Mouse (Mus musculus): ENCODE results near the gene Msrb3.
"Not testable (repeated sequence)": the region's sequence is repeated elsewhere in the genome, so short reads cannot be mapped to it uniquely, and the experiment has no call there.

Gene Msrb3

GRCm38 (mm10) chr10:120763656-120764466, 135.0 kb downstream of the Msrb3 start:
- in situ Hi-C loops (cut with MboI; ENCODE audit: unreplicated experiment in 2 of 2) = no loop called here

GRCm38 (mm10) chr10:120762958-120763357, 135.9 kb downstream of the Msrb3 start:
- in situ Hi-C loops (cut with MboI; ENCODE audit: unreplicated experiment in 2 of 2) = no loop called here

- in situ Hi-C loops (cut with MboI; ENCODE audit: unreplicated experiment in 2 of 2) = no loop called here
Observed at GRCm38 (mm10) chr10:120760679-120761078, 138.2 kb downstream of the Msrb3 start.

GRCm38 (mm10) chr10:120759883-120760282, 139.0 kb downstream of the Msrb3 start:
- in situ Hi-C loops (cut with MboI; ENCODE audit: unreplicated experiment in 2 of 2) = no loop called here

- in situ Hi-C loops (cut with MboI; ENCODE audit: unreplicated experiment in 2 of 2) = no loop called here
Observed at GRCm38 (mm10) chr10:120752454-120752853, 146.4 kb downstream of the Msrb3 start.

- in situ Hi-C loops (cut with MboI; ENCODE audit: unreplicated experiment in 2 of 2) = no loop called here
Observed at GRCm38 (mm10) chr10:120751821-120752261, 147.1 kb downstream of the Msrb3 start.

GRCm38 (mm10) chr10:120751295-120751722, 147.6 kb downstream of the Msrb3 start:
- in situ Hi-C loops (cut with MboI; ENCODE audit: unreplicated experiment in 2 of 2) = no loop called here

GRCm38 (mm10) chr10:120749556-120749955, 149.3 kb downstream of the Msrb3 start:
- in situ Hi-C loops (cut with MboI; ENCODE audit: unreplicated experiment in 2 of 2) = not testable (repeated sequence)

GRCm38 (mm10) chr10:120748156-120748555, 150.7 kb downstream of the Msrb3 start:
- in situ Hi-C loops (cut with MboI; ENCODE audit: unreplicated experiment in 2 of 2) = no loop called here

GRCm38 (mm10) chr10:120745138-120745856, 153.6 kb downstream of the Msrb3 start:
- in situ Hi-C loops (cut with MboI; ENCODE audit: unreplicated experiment in 2 of 2) = no loop called here

- in situ Hi-C loops (cut with MboI; ENCODE audit: unreplicated experiment in 2 of 2) = no loop called here
Observed at GRCm38 (mm10) chr10:120744441-120745137, 154.3 kb downstream of the Msrb3 start.

GRCm38 (mm10) chr10:120736508-120737069, 162.3 kb downstream of the Msrb3 start:
- in situ Hi-C loops (cut with MboI; ENCODE audit: unreplicated experiment in 2 of 2) = no loop called here

GRCm38 (mm10) chr10:120735722-120736507, 163.0 kb downstream of the Msrb3 start:
- in situ Hi-C loops (cut with MboI; ENCODE audit: unreplicated experiment in 2 of 2) = no loop called here

GRCm38 (mm10) chr10:120734364-120734763, 164.5 kb downstream of the Msrb3 start:
- in situ Hi-C loops (cut with MboI; ENCODE audit: unreplicated experiment in 2 of 2) = no loop called here
